Mouse (Mus musculus): ENCODE results near the gene Psd4. TPM values are rescaled to one million over a fixed set of nuclear protein-coding genes. Genes with fewer than 3 reads are reported as not detected.

The Psd4 gene
- polyA plus RNA-seq, 1 experiment, result 0.94 TPM

GRCm38 (mm10) chr2:24454429-24455011 lies 87.1 kb downstream of the Psd4 start:
- H3K27ac ChIP-seq (ENCODE audit: control insufficient read depth, insufficient read depth, low read depth, low read length), result no peak overlapping the region
- no peaks in the 10 kb centered on the region for H3K4me1 ChIP-seq (ENCODE audit: control insufficient read depth, insufficient read depth, low read length)
- H3K36me3 ChIP-seq (ENCODE audit: control insufficient read depth, insufficient read depth, low read length), result no peaks in the 10 kb centered on the region
- TF ChIP-seq POLR2A (IDR thresholded peaks at IDR 0.05; ENCODE audit: control insufficient read depth, low read depth, low read length) (no peak), CTCF (IDR thresholded peaks at IDR 0.05; ENCODE audit: control insufficient read depth, insufficient read depth, insufficient replicate concordance, low read depth, low read length) (no peak)
- no peaks in the 10 kb centered on the region for H3K27me3 ChIP-seq (ENCODE audit: control insufficient read depth, insufficient read depth, low read length)
- H3K4me3 ChIP-seq (ENCODE audit: control insufficient read depth, low read depth, low read length), result no peak overlapping the region

GRCm38 (mm10) chr2:24455057-24455855 lies 87.9 kb downstream of the Psd4 start:
- H3K4me3 ChIP-seq (ENCODE audit: control insufficient read depth, low read depth, low read length), result no peak overlapping the region
- H3K27ac ChIP-seq (ENCODE audit: control insufficient read depth, insufficient read depth, low read depth, low read length), result no peak overlapping the region
- H3K4me1 ChIP-seq (ENCODE audit: control insufficient read depth, insufficient read depth, low read length), result no peaks in the 10 kb centered on the region
- H3K27me3 ChIP-seq (ENCODE audit: control insufficient read depth, insufficient read depth, low read length), result no peaks in the 10 kb centered on the region
- TF ChIP-seq CTCF (IDR thresholded peaks at IDR 0.05; ENCODE audit: control insufficient read depth, insufficient read depth, insufficient replicate concordance, low read depth, low read length), result no peak
- no peak for TF ChIP-seq POLR2A (IDR thresholded peaks at IDR 0.05; ENCODE audit: control insufficient read depth, low read depth, low read length)
- no peaks in the 10 kb centered on the region for H3K36me3 ChIP-seq (ENCODE audit: control insufficient read depth, insufficient read depth, low read length)

- TF ChIP-seq POLR2A (IDR thresholded peaks at IDR 0.05; ENCODE audit: control insufficient read depth, low read depth, low read length) (no peak), CTCF (IDR thresholded peaks at IDR 0.05; ENCODE audit: control insufficient read depth, insufficient read depth, insufficient replicate concordance, low read depth, low read length) (no peak)
- Histone ChIP-seq H3K4me3 (ENCODE audit: control insufficient read depth, low read depth, low read length) (no peak overlapping the region), H3K36me3 (ENCODE audit: control insufficient read depth, insufficient read depth, low read length) (no peaks in the 10 kb centered on the region), H3K4me1 (ENCODE audit: control insufficient read depth, insufficient read depth, low read length) (no peaks in the 10 kb centered on the region), H3K27ac (ENCODE audit: control insufficient read depth, insufficient read depth, low read depth, low read length) (no peak overlapping the region), H3K27me3 (ENCODE audit: control insufficient read depth, insufficient read depth, low read length) (no peaks in the 10 kb centered on the region)
Observed at GRCm38 (mm10) chr2:24456841-24457240, 89.5 kb downstream of the Psd4 start.

GRCm38 (mm10) chr2:24460112-24460807 lies 92.9 kb downstream of the Psd4 start:
- Histone ChIP-seq H3K4me3 (ENCODE audit: control insufficient read depth, low read depth, low read length) (no peak overlapping the region), H3K36me3 (ENCODE audit: control insufficient read depth, insufficient read depth, low read length) (no peaks in the 10 kb centered on the region), H3K27ac (ENCODE audit: control insufficient read depth, insufficient read depth, low read depth, low read length) (no peak overlapping the region), H3K4me1 (ENCODE audit: control insufficient read depth, insufficient read depth, low read length) (no peaks in the 10 kb centered on the region), H3K27me3 (ENCODE audit: control insufficient read depth, insufficient read depth, low read length) (no peaks in the 10 kb centered on the region)
- TF ChIP-seq POLR2A (IDR thresholded peaks at IDR 0.05; ENCODE audit: control insufficient read depth, low read depth, low read length), result no peak
- TF ChIP-seq CTCF (IDR thresholded peaks at IDR 0.05; ENCODE audit: control insufficient read depth, insufficient read depth, insufficient replicate concordance, low read depth, low read length), result no peak

- Histone ChIP-seq H3K36me3 (ENCODE audit: control insufficient read depth, insufficient read depth, low read length) (no peaks in the 10 kb centered on the region), H3K4me1 (ENCODE audit: control insufficient read depth, insufficient read depth, low read length) (no peaks in the 10 kb centered on the region), H3K27me3 (ENCODE audit: control insufficient read depth, insufficient read depth, low read length) (no peaks in the 10 kb centered on the region), H3K4me3 (ENCODE audit: control insufficient read depth, low read depth, low read length) (no peak overlapping the region), H3K27ac (ENCODE audit: control insufficient read depth, insufficient read depth, low read depth, low read length) (no peak overlapping the region)
- no peak for TF ChIP-seq CTCF (IDR thresholded peaks at IDR 0.05; ENCODE audit: control insufficient read depth, insufficient read depth, insufficient replicate concordance, low read depth, low read length)
- no peak for TF ChIP-seq POLR2A (IDR thresholded peaks at IDR 0.05; ENCODE audit: control insufficient read depth, low read depth, low read length)
Observed at GRCm38 (mm10) chr2:24460808-24461127, 93.4 kb downstream of the Psd4 start.

Other genes starting within 250 kb of the Psd4 start
- not detected in 2 replicates for gene Il1f8, start 214.4 kb upstream of the Psd4 start, polyA plus RNA-seq (2012; rRNA removed)
- not detected in 2 replicates for gene Il1f9, start 181.1 kb upstream of the Psd4 start, polyA plus RNA-seq (2012; rRNA removed)
- gene Il1f6, start 152.2 kb upstream of the Psd4 start, polyA plus RNA-seq (2012; rRNA removed), result not detected in 2 replicates
- not detected in 2 replicates for gene Il1f5, start 90.6 kb upstream of the Psd4 start, polyA plus RNA-seq (2012; rRNA removed)
- not detected in 2 replicates for gene Il1f10, start 76.4 kb upstream of the Psd4 start, polyA plus RNA-seq (2012; rRNA removed)
- gene Il1rn, start 30.7 kb upstream of the Psd4 start, polyA plus RNA-seq (2012; rRNA removed), result not detected in 2 replicates
- gene Pax8, start 108.0 kb downstream of the Psd4 start, polyA plus RNA-seq (2012; rRNA removed), result 0.12 and 2.3 TPM in 2 replicates